Mouse (Mus musculus): Measurements from ENCODE around the gene Spag6. TPM values are rescaled to one million over a fixed set of nuclear protein-coding genes. Genes with fewer than 3 reads are reported as not detected.

Gene Spag6
- total and polyA plus RNA-seq, 2 experiments from 2014 or later: 0.20 TPM; not detected in 1

DNA sequence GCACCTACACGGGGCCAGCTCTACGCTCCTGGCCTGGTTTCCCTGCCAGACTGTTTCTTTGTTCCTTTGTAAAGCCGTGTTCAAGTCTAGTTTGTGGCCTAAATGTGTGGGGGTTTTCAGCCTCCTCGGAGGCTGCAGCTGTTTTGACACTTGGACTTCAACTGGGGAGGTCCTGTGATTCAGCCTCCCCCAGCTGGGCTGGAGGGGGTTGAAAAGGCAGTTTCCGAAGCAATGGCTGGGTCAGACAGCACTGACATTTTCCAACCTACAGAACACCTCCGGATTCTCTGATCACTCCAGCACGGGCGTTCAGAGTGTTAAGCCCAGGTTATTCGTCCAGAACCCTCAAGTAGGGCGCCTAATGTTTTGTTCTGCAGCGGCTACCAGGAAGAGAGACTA lies 21.1 kb upstream of the Spag6 start:
- Histone ChIP-seq H3K27me3 (ENCODE audit: insufficient read depth, low read length) (no peaks in the 10 kb centered on the region), H3K27ac (peak overlapping the region; percentile 96), H3K4me1 (ENCODE audit: insufficient read depth, low read length) (no peaks in the 10 kb centered on the region), H3K4me2 (ENCODE audit: low read depth, low read length) (peak overlapping the region; percentile 83), H3K36me3 (ENCODE audit: insufficient read depth, low read length) (no peaks in the 10 kb centered on the region), H3K9me3 (ENCODE audit: low read length) (no peaks in the 10 kb centered on the region), H3K9ac (replicated peaks; ENCODE audit: low read length) (peak overlapping the region; percentile 91), H3K4me3 (ENCODE audit: low read length) (peak overlapping the region; percentile 62)
- DNase-seq (ENCODE audit: low spot score) (no peak), ATAC-seq (no peak)
- no peak for TF ChIP-seq CTCF (IDR thresholded peaks at IDR 0.05; ENCODE audit: low read depth)
- 1% methylated on average over 11 of the region's 11 CpGs for WGBS

DNA sequence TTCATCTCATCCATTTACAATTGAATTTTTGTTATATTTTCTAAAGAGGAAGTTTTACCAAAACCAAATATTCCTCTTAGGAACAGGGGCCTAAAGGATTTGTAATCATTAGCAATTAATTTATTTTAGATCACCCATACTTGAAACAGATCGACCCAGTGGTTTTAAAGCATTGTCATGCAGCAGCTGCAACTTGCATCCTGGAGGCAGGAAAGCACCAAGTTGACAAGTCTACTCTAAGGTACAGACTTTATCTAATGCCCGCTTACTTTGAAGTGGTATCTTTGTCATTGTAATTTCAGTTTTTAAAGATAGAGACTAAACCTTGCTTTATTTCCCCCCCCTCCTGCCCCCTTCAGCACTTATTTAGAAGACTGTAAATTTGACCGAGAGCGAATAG lies 20.1 kb upstream of the Spag6 start:
- no peaks in the 10 kb centered on the region for H3K9me3 ChIP-seq (ENCODE audit: low read length)
- ATAC-seq (no peak), DNase-seq (ENCODE audit: low spot score) (no peak)
- TF ChIP-seq CTCF (IDR thresholded peaks at IDR 0.05; ENCODE audit: low read depth): no peak
- H3K4me2 ChIP-seq (ENCODE audit: low read depth, low read length): no peak overlapping the region
- no peak overlapping the region for H3K4me3 ChIP-seq (ENCODE audit: low read length)
- H3K27me3 ChIP-seq (ENCODE audit: insufficient read depth, low read length): no peaks in the 10 kb centered on the region
- H3K9ac ChIP-seq (replicated peaks; ENCODE audit: low read length): no peak overlapping the region
- 0 out of 2 replicates have a peak, but pooled peaks cover 7% of the 10 kb centered on the region for H3K4me1 ChIP-seq (ENCODE audit: insufficient read depth, low read length)
- 72% methylated on average over 4 of the region's 4 CpGs for WGBS
- no peak overlapping the region for H3K27ac ChIP-seq
- H3K36me3 ChIP-seq (ENCODE audit: insufficient read depth, low read length): no peaks in the 10 kb centered on the region

DNA sequence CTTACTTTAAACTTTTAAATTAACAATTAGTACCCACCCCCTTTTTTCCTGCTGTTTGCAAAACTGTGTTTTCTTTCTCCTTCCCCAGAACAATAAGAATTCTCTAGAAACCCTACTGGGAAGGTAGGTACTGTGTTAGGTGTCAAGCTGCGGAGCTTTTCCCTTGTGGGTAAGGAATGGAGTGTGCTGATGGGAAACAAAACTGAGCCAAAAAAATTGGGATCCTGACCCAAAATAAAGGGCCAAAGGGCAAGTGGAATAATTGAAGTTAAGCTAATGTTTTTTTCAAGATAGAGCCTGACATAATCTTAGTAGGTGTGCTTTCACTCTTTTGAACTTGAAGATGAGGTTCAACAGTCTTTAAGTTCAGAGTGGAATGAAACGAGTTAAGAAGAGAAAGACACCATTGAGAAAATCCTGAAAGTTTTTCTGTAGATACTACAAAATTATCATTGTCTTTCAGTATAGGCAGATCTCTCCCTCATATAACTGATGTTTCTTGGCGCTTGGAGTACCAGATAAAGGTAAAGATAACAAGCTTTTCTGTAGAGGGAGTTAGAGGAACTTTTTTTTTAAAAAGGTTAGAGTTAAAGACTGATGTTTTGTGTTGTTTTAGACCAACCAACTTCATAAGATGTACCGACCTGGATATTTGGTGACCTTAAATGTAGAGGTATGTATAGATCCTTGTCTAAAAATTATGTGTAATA lies 19.5 kb upstream of the Spag6 start:
- H3K4me2 ChIP-seq (ENCODE audit: low read depth, low read length): no peak overlapping the region
- no peak overlapping the region for H3K27ac ChIP-seq
- no peaks in the 10 kb centered on the region for H3K9me3 ChIP-seq (ENCODE audit: low read length)
- H3K4me1 ChIP-seq (ENCODE audit: insufficient read depth, low read length): 0 out of 2 replicates have a peak, but pooled peaks cover 7% of the 10 kb centered on the region
- WGBS: 81% methylated on average over 4 of the region's 4 CpGs
- H3K27me3 ChIP-seq (ENCODE audit: insufficient read depth, low read length): peaks cover 5% of the 10 kb centered on the region
- no peak for ATAC-seq
- no peak overlapping the region for H3K9ac ChIP-seq (replicated peaks; ENCODE audit: low read length)
- no peak overlapping the region for H3K4me3 ChIP-seq (ENCODE audit: low read length)
- TF ChIP-seq CTCF (IDR thresholded peaks at IDR 0.05; ENCODE audit: low read depth): no peak
- DNase-seq (ENCODE audit: low spot score): no peak
- no peaks in the 10 kb centered on the region for H3K36me3 ChIP-seq (ENCODE audit: insufficient read depth, low read length)

DNA sequence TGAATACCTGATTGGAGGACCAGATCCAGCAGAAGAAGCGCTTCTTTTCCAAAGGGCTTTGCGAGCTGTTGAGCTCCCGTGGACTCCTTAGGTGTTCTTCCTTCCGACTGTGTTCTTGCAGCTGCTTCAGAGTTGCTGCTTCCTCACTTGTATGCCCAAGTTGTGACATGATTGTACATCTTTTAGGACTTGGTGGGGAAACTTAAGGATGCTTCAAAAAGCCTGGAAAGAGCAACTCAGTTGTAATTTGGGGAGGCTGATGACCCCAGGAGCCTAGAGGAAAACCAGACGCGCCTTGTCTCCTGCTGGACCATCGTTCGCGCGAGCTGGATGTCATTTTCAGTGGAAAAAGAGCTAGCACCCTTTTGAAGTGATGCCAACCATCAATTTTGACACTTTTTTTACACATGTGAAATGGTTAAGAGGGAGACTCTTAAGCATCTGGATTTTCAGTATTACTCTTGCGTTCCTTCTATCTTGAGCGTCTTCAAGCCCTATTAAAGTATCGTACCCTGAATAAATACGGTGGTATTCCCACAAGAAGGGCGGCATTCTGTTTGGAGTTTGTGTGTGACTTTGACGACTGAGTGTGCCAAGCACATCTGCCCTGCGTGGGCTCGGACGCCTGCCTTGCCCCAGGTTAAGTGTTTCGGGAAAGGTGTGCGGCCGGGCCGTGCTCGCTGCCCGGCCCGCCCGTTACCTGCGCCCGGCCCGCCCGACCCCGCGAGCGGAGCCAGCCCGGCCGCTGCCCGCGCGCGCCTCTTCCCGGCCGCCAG lies 18.0 kb upstream of the Spag6 start:
- ATAC-seq (no peak), DNase-seq (ENCODE audit: low spot score) (no peak)
- Histone ChIP-seq H3K36me3 (ENCODE audit: insufficient read depth, low read length) (no peaks in the 10 kb centered on the region), H3K4me3 (ENCODE audit: low read length) (peak overlapping the region; percentile 78), H3K9me3 (ENCODE audit: low read length) (no peaks in the 10 kb centered on the region), H3K4me1 (ENCODE audit: insufficient read depth, low read length) (0 out of 2 replicates have a peak, but pooled peaks cover 7% of the 10 kb centered on the region), H3K9ac (replicated peaks; ENCODE audit: low read length) (peak overlapping the region; percentile 92), H3K27me3 (ENCODE audit: insufficient read depth, low read length) (peaks cover 14% of the 10 kb centered on the region), H3K27ac (peak overlapping the region; percentile 90; the same call in 1 of the 2 replicates), H3K4me2 (ENCODE audit: low read depth, low read length) (peak overlapping the region; percentile 80)
- 12% methylated on average over 42 of the region's 42 CpGs for WGBS
- TF ChIP-seq CTCF (IDR thresholded peaks at IDR 0.05; ENCODE audit: low read depth): no peak

DNA sequence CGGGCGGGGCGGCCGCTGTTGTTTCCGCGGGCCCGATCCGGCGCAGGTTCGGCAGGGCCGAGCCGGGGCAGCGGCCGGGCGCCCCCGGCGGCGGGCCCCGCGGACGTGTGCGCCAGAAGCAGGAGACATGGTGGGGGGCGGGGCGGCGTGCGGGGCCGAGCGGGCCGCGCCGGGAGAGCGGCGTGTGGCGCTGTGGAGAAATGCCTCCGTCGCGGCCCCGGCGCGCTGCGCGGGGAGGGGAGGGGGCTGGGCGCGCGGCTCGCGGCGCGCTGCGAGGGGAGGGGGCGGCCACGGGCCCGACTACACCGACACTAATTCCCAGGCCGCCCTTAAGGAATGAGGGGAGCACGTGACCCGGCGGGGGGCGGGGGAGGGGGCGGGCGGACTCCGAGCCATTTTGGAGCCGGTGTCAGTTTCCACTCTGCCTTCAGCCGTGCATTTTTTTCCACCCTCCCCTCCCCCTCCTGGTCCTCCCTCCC lies 17.3 kb upstream of the Spag6 start:
- Histone ChIP-seq H3K4me2 (ENCODE audit: low read depth, low read length) (peak overlapping the region; percentile 80), H3K4me1 (ENCODE audit: insufficient read depth, low read length) (0 out of 2 replicates have a peak, but pooled peaks cover 7% of the 10 kb centered on the region), H3K9me3 (ENCODE audit: low read length) (no peaks in the 10 kb centered on the region), H3K27me3 (ENCODE audit: insufficient read depth, low read length) (peaks cover 14% of the 10 kb centered on the region), H3K4me3 (ENCODE audit: low read length) (peak overlapping the region; percentile 78), H3K9ac (replicated peaks; ENCODE audit: low read length) (peak overlapping the region; percentile 92), H3K27ac (peak overlapping the region; percentile 90), H3K36me3 (ENCODE audit: insufficient read depth, low read length) (no peaks in the 10 kb centered on the region)
- WGBS: 0% methylated on average over 25 of the region's 64 CpGs
- no peak for TF ChIP-seq CTCF (IDR thresholded peaks at IDR 0.05; ENCODE audit: low read depth)
- DNase-seq (ENCODE audit: low spot score): peak; percentile 96
- ATAC-seq: peak; percentile 87

DNA sequence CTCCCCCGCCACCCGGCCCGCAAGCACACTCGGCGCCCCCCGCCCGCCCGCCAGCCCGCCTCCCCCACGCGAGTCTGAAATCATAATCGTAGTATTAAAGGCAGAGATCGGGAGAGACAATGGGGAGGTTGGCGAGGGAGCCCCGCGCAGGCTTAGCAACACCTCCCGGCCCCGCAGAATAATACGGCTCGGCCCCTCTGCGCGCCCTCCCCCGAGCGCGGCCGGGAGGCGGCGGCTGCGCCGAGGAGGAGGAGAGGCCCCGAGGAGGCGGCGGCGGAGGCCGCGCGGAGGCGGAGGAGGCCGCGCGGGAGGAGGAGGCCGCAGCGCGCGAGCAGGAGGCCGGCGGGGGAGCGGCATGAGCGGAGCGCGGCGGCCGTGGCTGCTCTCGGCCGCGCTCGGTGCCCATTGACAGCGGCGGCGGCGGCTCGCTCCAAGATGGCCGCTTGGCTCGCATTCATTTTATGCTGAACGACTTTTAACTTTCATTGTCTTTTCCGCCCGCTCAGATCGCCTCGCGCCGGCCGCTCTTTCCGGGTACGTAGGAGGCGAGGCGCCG lies 16.8 kb upstream of the Spag6 start, which contains the start of gene Bmi1:
TSS of gene Bmi1 (plus strand) at position 83 of the 556 bp plus-strand sequence.
- WGBS: under 1% methylated on average over 39 of the region's 77 CpGs
- ATAC-seq (peak; percentile 67), DNase-seq (ENCODE audit: low spot score) (peak; percentile 77)

More for the DNA sequence above, 16.8 kb upstream of the Spag6 start, which contains the start of gene Bmi1:
- H3K27me3 ChIP-seq (ENCODE audit: insufficient read depth, low read length): peaks cover 14% of the 10 kb centered on the region
- H3K9me3 ChIP-seq (ENCODE audit: low read length): no peaks in the 10 kb centered on the region
- H3K4me3 ChIP-seq (ENCODE audit: low read length): peak within 1 kb of the TSS; percentile 78
- H3K36me3 ChIP-seq (ENCODE audit: insufficient read depth, low read length): no peaks in the 10 kb centered on the region
- H3K4me1 ChIP-seq (ENCODE audit: insufficient read depth, low read length): 0 out of 2 replicates have a peak, but pooled peaks cover 7% of the 10 kb centered on the region
- TF ChIP-seq CTCF (IDR thresholded peaks at IDR 0.05; ENCODE audit: low read depth): no peak
- peak within 1 kb of the TSS; percentile 92 for H3K9ac ChIP-seq (replicated peaks; ENCODE audit: low read length)
- peak within 1 kb of the TSS; percentile 90 for H3K27ac ChIP-seq
- H3K4me2 ChIP-seq (ENCODE audit: low read depth, low read length): peak within 1 kb of the TSS; percentile 80

All from hindbrain, postnatal 0 days (tissue).